Mouse (Mus musculus) midbrain, embryonic 10.5 days (tissue): ENCODE measurements around the gene Atf7ip. TPM values are rescaled to one million over a fixed set of nuclear protein-coding genes. Genes with fewer than 3 reads are reported as not detected.
A peak's percentile ranks its signal among the peaks of the same experiment; 100 is the strongest.

ENCODE experiments used
- DNase-seq: peaks from one replicate; pipeline ENCODE4 v3.0.0-alpha.2; 2017; ENCODE audit warnings: low spot score
- H3K27ac ChIP-seq: fragments of 300-500 bp; sonication (generic); replicated peaks from 2 replicates; pipeline ENCODE4 v1.5.1; 2016; ENCODE audit warnings: mild to moderate bottlenecking
- H3K27me3 ChIP-seq: fragments of 300-500 bp; sonication (generic); 2 replicates; pipeline ENCODE4 v1.6.1; 2016; ENCODE audit warnings: low read depth, mild to moderate bottlenecking; ENCODE audit not compliant: poor library complexity, severe bottlenecking
- H3K36me3 ChIP-seq: fragments of 300-500 bp; sonication (generic); 2 replicates; pipeline ENCODE4 v1.6.1; 2016; ENCODE audit warnings: mild to moderate bottlenecking, moderate library complexity
- H3K4me1 ChIP-seq: fragments of 300-500 bp; sonication (generic); 2 replicates; pipeline ENCODE4 v1.6.1; 2016
- H3K4me3 ChIP-seq: fragments of 300-500 bp; sonication (generic); 2 replicates; pipeline ENCODE4 v1.5.1; 2016; ENCODE audit warnings: mild to moderate bottlenecking, moderate library complexity
- H3K9me3 ChIP-seq: fragments of 300-500 bp; sonication (generic); replicated peaks from 2 replicates; pipeline ENCODE4 v1.6.1; 2016; ENCODE audit warnings: mild to moderate bottlenecking
- WGBS: fragments of 180-500 bp; shearing (Covaris S2); methylation state at CpG from one replicate; pipeline ENCODE4 v1.1.7; 2016; 5-methylcytosine and 5-hydroxymethylcytosine counted together
- polyA plus RNA-seq: library from polyadenylated mRNA; unstranded; fragments of >200 nt; fragmentation: Nextera tagmentation; extraction: Ambion mirVana; gene quantifications from 2 replicates; pipeline ENCODE4 v1.2.1, GENCODE M21; 2016

Gene Atf7ip
- polyA plus RNA-seq, 1 experiment from 2014 or later: 37.4 TPM

DNA sequence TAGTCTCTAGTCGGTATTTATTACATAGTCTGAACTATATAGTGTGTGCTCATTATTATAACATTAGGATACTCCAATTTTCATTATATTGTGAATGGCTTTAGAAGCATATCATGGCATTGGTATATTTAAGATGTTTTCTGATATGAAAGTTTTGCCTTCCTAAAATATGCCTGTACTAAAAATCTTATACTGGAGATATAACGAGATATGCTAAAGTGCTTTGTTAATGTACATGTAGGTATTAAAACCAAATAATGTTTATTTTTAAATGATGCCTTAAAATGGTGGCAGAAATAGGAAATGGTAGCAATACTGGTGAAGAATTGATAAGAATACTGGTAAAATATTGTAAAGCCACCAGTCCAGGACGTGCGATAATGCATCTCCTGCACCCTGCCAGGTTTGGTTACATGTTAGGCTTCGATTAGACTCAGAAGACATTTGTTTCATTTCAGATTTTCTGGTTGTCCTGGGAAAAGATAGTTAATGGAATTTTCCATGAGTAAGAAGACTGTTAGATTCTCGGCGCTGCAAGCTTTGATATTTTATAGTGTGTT lies 45.7 kb downstream of the Atf7ip start:
- H3K27ac ChIP-seq: no peak overlapping the region
- H3K4me3 ChIP-seq: no peak overlapping the region
- no peaks in the 10 kb centered on the region for H3K27me3 ChIP-seq
- peaks cover 3% of the 10 kb centered on the region for H3K36me3 ChIP-seq
- no peak for DNase-seq
- H3K4me1 ChIP-seq: peaks cover 40% of the 10 kb centered on the region
- no peaks in the 10 kb centered on the region for H3K9me3 ChIP-seq
- WGBS: 94% methylated on average over 7 of the region's 7 CpGs

DNA sequence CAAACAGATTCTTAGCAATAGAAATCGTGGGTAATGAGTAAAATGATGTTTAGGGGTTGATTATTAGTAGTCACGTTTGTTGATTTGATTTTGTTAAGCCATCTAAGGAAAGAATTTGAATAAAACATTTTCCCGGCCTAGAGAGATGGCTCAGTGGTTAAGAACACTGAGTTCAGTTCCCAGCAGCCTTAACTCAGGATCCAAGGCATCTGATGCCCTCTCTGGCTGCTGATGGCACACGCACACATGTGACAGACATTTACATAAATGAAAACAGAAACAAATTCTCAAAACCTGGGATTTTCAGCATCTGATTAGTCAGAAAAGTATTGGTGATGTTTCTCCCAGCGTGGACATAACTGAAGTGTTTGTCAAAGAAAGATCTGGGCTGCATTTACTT lies 47.2 kb downstream of the Atf7ip start:
- Histone ChIP-seq H3K27ac (peak overlapping the region; percentile 81), H3K27me3 (no peaks in the 10 kb centered on the region), H3K4me1 (peaks cover 27% of the 10 kb centered on the region), H3K9me3 (no peaks in the 10 kb centered on the region), H3K36me3 (peaks cover 18% of the 10 kb centered on the region), H3K4me3 (no peak overlapping the region)
- no peak for DNase-seq
- 83% methylated on average over 5 of the region's 5 CpGs for WGBS

DNA sequence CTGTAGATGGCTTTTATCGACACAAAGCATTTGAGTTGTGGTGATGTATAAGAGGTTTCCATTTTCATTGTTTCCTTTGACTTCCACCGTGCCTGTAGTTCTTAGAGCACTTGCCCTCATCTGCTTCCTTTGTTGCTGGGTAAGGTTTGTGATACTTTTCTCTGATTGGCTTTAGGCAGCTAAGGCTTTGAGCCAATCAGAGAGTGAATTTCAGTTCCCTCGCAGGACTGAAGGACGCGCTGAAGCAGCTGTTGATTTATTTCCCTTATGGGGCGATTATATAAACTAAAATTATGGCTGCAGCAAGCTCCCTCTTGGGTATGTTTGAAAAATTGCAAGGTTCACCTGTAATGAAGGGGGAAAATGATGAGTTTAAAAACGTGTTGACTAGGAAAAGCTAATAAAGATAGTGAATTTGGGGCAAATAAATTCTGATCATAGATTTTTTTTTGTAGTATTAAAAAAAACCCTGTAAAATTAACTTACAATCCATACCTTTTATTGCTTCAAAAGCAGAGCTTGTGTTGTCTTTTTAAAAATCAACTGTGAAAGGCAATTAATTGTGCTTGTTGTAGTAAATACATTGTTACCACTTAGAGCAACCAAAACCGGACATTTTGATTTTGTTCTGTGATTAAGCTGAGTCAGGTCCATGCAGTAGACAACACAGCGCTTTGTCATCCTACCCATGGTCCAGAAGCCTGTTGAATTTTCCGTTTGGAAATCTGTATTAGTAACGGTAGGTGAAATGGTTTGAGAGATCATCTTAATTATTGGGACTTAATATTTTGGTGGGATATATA lies 48.0 kb downstream of the Atf7ip start:
- peaks cover 19% of the 10 kb centered on the region for H3K36me3 ChIP-seq
- peak; percentile 45 for DNase-seq
- no peaks in the 10 kb centered on the region for H3K27me3 ChIP-seq
- H3K4me3 ChIP-seq: peak overlapping the region; percentile 23; the same call in 1 of the 2 replicates
- 44% methylated on average over 11 of the region's 11 CpGs for WGBS
- H3K27ac ChIP-seq: peak overlapping the region; percentile 81
- H3K4me1 ChIP-seq: peaks cover 27% of the 10 kb centered on the region
- no peaks in the 10 kb centered on the region for H3K9me3 ChIP-seq

DNA sequence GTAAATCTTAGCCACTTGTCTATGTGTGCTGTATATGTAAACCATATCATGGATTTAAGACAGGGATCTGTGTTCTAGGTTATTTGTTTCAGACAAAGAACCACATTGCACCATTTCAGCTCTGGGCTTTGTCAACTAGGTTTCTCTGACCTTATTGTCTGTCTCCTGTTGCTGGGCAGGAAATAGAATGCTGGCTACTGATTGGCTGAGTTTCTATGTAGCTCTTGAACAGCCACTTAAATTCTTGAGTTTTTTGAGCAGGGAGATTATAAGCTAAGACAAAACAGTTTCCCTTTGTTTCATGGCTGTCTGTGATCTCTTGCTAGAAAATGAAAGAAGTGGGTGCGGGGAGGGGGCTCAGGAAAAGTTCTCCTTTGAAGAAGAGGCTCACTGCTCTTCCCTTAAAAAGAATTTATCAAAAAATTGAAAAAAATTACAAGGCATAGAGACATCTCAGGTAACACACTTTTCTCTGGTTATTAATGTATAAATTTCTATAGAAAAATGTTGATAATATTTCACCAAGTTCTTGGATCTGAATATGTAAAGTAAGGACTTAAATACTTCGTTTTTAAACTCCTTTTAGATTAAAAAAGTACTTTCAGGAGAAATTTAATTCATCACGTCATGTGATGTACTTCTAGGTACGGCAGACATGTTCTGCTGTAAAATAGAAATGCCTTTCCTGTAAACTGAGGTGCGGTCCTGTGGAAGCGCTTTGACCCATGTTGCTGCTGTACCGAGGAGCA lies 49.0 kb downstream of the Atf7ip start:
- Histone ChIP-seq H3K27ac (peak overlapping the region; percentile 81), H3K4me1 (peaks cover 31% of the 10 kb centered on the region), H3K9me3 (no peaks in the 10 kb centered on the region), H3K27me3 (no peaks in the 10 kb centered on the region), H3K36me3 (peaks cover 29% of the 10 kb centered on the region), H3K4me3 (no peak overlapping the region)
- DNase-seq: peak; percentile 46
- WGBS: 81% methylated on average over 7 of the region's 7 CpGs

DNA sequence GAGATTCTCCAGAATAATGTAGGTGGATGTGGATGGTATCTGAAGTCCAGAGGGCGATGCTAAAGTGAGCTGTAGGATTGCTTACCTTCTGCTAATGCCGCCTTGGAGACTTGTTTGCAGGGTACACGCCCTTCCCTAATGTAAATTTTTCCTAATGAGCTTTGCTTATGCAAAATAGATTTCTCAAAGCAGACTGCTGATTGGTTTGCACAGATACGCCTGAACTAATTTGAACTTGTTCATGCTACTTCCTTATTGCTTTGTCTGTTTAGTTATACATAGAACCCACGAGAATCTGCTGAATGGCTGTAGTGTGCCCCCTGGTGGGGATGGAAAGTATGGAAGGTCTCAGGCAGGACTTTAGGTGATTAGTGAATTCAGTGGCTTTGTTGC lies 49.6 kb downstream of the Atf7ip start:
- H3K36me3 ChIP-seq: peaks cover 34% of the 10 kb centered on the region
- H3K27me3 ChIP-seq: no peaks in the 10 kb centered on the region
- DNase-seq: peak; percentile 69
- 70% methylated on average over 5 of the region's 5 CpGs for WGBS
- H3K4me1 ChIP-seq: peaks cover 31% of the 10 kb centered on the region
- peak overlapping the region; percentile 81 for H3K27ac ChIP-seq
- no peak overlapping the region for H3K4me3 ChIP-seq
- no peaks in the 10 kb centered on the region for H3K9me3 ChIP-seq

DNA sequence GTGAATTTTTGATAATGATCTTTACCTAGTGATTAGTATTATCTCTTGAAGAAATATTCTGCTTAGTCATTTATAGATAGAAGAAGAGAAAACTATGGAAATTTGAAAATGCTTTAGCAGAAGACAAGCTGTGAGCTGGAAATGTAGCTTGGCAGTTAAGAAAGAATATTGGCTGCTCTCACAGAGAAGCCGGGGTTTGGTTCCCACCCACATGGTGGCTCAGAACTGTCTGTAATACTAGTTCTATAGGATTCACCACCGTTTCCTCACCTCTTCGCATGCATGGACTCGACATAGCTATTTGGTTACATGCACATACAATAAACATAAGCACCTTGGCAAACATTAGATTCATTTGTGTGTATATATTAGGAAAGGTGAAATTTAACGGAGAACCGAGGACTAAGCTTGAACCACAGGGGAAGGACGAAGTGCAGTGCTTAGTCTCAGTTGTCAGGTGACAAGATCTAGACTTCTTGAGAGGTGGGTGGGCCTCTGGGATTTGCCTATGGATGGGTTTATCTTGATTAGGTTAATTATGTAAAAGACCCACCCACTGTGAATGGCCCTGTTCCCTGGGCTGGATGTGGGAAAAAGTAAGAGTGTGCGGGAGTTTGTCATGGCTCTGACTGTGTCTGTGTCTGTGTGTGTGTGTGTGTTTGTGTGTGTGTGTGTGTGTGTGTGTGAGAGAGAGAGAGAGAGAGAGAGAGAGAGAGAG lies 52.5 kb downstream of the Atf7ip start:
- Histone ChIP-seq H3K4me1 (peaks cover 21% of the 10 kb centered on the region), H3K4me3 (no peak overlapping the region), H3K27me3 (no peaks in the 10 kb centered on the region), H3K9me3 (no peaks in the 10 kb centered on the region), H3K27ac (0 out of 2 replicates have a peak overlapping the region, but pooled peaks have one; percentile 23), H3K36me3 (peaks cover 64% of the 10 kb centered on the region)
- DNase-seq: no peak
- WGBS: 87% methylated on average over 8 of the region's 8 CpGs

DNA sequence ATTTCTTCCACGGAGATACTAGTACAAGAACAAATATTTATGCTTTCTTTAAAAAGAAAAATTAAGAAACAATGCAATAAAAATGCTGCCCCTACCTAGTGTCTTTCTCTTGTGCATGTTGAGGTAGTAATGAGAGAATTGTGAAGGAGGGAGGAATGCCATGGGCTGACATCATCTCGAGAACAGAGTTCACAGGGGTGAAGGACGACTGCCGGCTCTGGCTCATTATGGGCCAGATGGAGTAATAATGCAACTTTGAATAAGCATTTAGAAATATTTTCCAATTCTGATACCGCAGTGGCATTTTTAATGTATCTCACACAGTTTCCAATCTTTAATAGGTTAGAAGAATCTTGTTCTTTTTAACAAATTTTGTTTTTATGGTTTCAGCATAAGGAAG lies 60.0 kb downstream of the Atf7ip start:
- 93% methylated on average over 5 of the region's 5 CpGs for WGBS
- Histone ChIP-seq H3K27me3 (no peaks in the 10 kb centered on the region), H3K9me3 (peaks cover 22% of the 10 kb centered on the region), H3K36me3 (peaks cover 95% of the 10 kb centered on the region), H3K27ac (no peak overlapping the region), H3K4me1 (no peaks in the 10 kb centered on the region), H3K4me3 (no peak overlapping the region)
- DNase-seq: no peak

DNA sequence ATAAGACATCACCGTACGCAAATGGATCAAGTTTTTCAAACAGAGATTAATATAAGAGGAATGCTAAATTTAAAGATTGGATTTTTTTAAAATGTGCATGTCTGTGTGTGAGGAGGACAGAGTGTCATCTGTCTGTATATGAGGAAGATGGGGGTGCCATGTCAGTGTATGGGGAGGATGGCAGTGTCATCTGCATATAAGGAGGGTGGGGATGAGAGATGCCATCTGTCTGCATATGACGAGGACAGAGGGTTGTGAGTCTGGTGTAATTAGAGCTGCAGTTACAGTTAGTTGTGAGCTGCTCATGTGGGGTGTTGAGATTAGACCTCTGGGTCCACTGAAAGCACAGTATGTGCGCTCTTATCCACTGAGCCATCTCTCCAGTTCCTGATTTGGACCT lies 84.8 kb downstream of the Atf7ip start:
- 95% methylated on average over 4 of the region's 4 CpGs for WGBS
- no peak for DNase-seq

DNA sequence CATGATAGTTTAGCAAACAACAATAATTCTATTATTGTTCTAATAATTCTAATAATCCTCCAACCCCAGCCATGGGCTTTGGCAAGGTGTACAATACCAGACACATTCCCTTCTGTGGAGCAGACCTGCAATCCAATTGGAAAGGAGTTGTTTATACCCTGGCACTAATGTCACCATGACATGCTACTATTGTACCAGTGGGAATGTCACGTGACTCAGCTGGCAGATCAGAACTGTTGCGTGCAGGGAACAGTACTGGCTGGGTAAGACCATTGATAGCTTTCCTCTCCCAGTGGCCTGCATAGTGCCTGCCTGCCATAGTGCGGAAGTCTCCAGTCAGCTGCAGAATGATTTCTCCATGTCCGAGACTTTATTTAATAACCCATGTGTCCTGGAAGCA lies 88.6 kb downstream of the Atf7ip start:
- H3K4me1 ChIP-seq: no peaks in the 10 kb centered on the region
- no peak overlapping the region for H3K4me3 ChIP-seq
- 93% methylated on average over 4 of the region's 4 CpGs for WGBS
- H3K27me3 ChIP-seq: no peaks in the 10 kb centered on the region
- DNase-seq: no peak
- H3K36me3 ChIP-seq: peaks cover 95% of the 10 kb centered on the region
- no peak overlapping the region for H3K27ac ChIP-seq
- no peaks in the 10 kb centered on the region for H3K9me3 ChIP-seq

More for the DNA sequence above, 84.8 kb downstream of the Atf7ip start:
- H3K4me1 ChIP-seq: no peaks in the 10 kb centered on the region
- no peaks in the 10 kb centered on the region for H3K27me3 ChIP-seq
- H3K36me3 ChIP-seq: peaks cover 93% of the 10 kb centered on the region
- no peak overlapping the region for H3K4me3 ChIP-seq
- no peak overlapping the region for H3K27ac ChIP-seq
- H3K9me3 ChIP-seq: no peaks in the 10 kb centered on the region

DNA sequence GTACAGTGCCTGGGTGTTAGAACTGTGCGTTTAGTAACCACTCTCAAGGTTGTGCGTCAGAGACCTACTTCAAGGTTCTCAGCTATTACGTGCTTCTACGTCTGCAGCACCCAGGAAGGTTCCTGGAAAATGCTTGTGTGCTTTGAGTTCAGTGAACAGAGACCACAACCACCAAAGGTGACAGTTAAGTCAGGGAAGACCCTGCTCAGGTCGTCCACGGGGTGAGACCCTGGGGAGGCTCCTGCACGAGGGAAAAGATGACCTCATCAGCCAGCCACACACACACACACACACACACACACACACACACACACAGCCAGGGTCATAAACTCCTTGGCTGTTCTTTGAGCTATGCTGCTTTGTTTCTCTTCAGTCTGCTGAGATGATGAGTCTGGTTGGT lies 96.6 kb downstream of the Atf7ip start:
- H3K27ac ChIP-seq: no peak overlapping the region
- H3K4me3 ChIP-seq: no peak overlapping the region
- H3K4me1 ChIP-seq: no peaks in the 10 kb centered on the region
- peaks cover 100% of the 10 kb centered on the region for H3K36me3 ChIP-seq
- WGBS: 89% methylated on average over 7 of the region's 7 CpGs
- no peaks in the 10 kb centered on the region for H3K27me3 ChIP-seq
- no peak for DNase-seq
- no peaks in the 10 kb centered on the region for H3K9me3 ChIP-seq

DNA sequence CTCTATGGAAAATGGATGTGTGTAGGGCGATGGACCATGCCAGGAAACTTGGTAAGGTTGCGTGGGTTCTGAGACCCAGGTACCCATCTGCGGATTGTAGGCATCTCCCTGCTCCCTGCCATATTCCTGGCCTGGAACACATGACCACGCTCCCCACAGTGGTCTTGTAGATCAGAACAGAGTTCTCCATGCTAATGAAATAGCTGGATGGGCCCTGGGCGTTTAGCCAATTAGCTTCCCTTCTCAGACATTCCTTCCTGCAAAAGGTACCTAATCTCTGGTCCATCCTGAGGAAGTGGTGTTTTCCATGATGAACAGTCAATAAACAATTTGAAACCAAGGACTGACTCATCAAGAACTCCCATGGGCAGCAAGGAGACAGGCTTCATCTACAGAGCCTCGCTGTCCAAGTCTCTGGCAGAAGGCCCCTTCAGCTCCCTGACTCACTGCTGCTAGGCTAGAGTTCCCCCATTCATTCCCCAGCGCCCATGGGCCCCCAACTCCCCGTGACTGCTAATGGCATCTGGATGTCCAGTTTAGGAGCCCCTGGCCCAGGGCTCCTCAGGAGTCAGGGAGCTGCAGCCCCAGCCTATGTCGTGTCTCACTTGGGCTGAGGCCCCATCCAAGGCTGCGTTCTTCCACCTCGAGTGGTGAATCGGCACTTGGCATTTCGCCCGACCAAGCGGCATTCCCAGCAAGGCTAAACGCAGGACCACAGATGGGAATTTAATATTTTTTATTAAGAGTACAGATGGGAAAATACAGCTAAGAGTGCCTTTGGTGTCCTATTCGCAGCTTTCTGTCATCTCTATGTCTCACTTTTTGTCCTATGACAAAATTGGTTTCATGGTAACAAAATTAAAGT lies 105.6 kb downstream of the Atf7ip start:
- no peak for DNase-seq
- 97% methylated on average over 17 of the region's 17 CpGs for WGBS
- Histone ChIP-seq H3K27ac (no peak overlapping the region), H3K4me1 (no peaks in the 10 kb centered on the region), H3K36me3 (peaks cover 59% of the 10 kb centered on the region), H3K4me3 (no peak overlapping the region), H3K9me3 (0 out of 2 replicates have a peak, but pooled peaks cover 8% of the 10 kb centered on the region), H3K27me3 (no peaks in the 10 kb centered on the region)

DNA sequence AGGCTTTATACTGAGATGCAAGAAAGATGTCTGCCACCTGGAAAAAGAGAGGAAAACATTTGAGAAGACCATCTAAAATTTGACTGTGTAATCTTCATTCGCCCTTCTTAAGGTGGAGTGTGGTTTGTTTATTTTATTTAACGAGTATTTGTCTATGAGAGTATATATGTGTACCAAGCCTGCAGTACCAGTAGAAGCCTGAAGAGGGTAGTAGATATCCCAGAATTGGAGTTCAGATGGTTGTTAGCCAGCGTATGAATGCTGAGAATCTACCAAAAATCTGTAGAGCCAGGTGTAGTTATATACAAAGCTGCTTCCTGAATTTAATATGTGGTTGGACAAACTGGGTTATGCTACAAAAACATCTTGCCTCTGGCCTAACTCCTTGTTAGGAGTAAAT lies 106.3 kb downstream of the Atf7ip start:
- H3K4me3 ChIP-seq: no peak overlapping the region
- H3K27me3 ChIP-seq: no peaks in the 10 kb centered on the region
- H3K4me1 ChIP-seq: no peaks in the 10 kb centered on the region
- no peak for DNase-seq
- H3K9me3 ChIP-seq: 0 out of 2 replicates have a peak, but pooled peaks cover 8% of the 10 kb centered on the region
- no peak overlapping the region for H3K27ac ChIP-seq
- WGBS: 93% methylated on average over 3 of the region's 3 CpGs
- peaks cover 52% of the 10 kb centered on the region for H3K36me3 ChIP-seq
